Mouse (Mus musculus) kidney, adult 18-20 months (tissue): ENCODE measurements around the gene E330021D16Rik.
A peak's percentile ranks its signal among the peaks of the same experiment; 100 is the strongest.
"Not testable (repeated sequence)": the region's sequence is repeated elsewhere in the genome, so short reads cannot be mapped to it uniquely, and the experiment has no call there.

ENCODE experiments used
- DNase-seq: peaks from one replicate; pipeline ENCODE4 v3.0.0; 2021

E330021D16Rik gene

DNA sequence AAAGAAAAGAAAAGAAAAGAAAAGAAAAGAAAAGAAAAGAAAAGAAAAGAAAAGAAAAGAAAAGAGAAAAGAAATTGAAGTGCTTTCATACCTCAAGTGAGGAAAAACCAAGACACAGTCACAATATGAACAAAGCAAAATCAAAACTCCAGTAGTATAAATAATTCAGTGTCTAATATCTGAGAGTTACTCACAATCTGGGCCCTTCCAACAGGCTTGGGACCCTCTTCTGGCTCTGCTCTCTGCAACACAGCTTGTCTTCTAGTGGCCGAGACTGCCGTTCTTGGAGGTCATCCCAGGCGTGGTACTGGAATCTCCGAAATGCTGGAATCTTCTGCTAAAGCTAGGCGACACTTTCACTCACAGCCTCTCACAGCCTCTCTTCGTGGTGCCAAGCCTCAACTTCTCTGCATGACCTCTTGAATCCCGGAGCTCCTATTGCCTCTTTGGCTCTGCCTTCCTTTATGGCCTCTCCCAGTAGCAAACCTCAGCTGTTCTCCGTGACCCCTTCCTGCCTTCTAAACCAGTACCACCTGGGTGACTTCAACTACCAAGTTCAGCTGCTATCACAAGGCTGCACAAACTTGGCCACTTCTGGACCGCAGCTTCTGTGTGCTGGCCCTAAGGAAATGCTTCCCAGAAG is at the start of gene E330021D16Rik:
Gene E330021D16Rik, minus strand, starts transcription at position 437 of the 643 bp plus-strand sequence.
- no peak for DNase-seq

DNA sequence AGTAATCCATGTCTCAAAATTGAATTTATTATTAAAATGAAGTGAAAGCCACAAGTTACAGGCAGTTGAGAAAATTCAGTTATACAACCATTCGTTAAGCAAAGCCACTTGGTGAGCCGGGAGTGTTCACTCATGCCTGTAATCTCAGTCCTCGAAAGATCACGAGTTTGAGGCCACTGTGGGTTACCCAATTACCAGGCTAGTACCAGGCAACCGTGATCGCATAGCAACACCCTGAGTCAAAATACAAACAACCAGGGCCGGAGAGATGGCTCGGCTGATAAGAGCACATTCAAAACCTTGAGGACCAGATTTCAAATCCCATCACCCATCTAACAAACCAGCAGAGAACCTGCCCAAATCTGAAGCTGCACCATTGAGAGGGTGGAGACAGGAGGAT is 49.7 kb upstream of the E330021D16Rik start:
- peak; percentile 64 for DNase-seq

DNA sequence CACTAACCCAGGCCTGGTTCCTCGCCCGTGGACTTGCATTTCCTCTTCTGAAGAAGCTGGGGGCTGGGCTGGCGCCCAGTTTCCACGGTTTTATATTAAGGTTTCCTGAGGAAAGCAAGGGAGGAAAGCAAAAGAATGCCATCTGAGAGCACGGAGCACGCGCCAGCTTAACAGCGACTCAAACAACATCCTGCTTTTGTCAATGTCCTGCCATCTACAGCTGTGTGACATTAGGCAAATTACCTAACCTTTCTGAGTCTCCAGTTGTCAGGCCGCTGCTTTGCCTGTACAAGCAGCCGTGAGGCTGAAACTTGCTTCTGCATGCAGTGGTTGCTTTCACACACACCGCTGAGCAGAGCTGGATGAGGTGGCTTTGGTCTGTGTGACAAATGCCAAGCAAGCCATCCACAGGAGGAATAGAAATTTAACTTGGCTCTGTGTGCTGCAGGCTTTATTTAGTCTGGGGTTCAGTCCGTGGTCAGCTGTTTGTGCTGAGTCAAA is 48.8 kb upstream of the E330021D16Rik start:
- DNase-seq = peak; percentile 51

DNA sequence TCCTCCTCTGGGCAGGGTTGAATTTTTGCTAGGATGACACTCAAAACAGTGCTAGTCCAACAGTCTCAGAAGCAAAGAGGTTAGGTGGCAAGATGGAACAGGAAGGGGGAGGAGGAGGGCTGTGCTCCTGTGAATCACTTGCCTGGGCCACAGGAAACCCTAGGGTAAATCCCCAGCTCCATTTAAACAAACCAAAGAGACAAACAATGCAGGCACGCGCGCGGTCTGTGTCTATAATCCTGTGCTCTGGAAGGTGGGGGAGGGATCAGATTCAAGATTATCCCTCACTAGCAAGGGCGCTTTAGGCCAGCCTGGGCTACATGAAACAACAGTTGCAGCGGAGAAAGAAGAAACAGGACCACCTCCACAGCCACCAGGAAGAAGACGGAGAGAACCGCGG is 48.1 kb upstream of the E330021D16Rik start:
- DNase-seq = no peak

DNA sequence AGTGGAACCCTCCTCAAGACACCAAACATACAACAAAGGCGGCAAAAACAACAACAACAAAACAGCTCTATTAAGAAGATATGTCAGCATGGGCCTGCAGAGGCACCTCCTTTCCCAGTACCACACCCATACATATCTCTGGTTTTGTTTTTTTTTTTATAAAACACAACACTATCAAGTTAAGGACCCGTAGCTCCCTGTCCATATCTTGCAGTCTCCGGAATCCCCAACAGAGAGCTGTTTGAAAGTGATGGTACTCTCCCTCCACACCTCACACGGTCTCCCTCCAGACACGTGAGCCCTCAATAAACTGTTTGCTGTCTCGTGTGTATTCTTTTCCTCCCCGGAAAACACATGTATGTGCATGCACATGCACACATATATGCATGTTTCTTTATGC is 43.8 kb upstream of the E330021D16Rik start:
- no peak for DNase-seq

DNA sequence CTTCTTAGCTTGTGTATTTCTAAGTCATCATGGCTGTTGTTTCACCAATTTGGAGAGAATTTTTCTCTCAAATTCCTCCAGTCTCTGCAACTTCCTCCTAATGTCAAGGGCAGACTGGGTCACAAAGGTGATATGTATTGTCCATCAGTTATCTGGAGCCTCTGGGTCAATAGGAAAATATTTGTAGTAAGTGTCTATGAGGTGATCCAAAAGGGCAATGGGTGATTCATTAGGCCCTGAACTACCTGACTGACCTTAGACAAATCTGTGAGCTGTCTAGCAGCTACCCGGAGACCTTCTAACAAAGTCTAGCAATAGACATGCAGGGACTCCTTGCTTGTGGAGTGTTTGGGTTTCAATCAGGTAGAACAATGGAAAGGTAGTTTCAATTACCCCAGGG is 40.9 kb upstream of the E330021D16Rik start:
- no peak for DNase-seq

DNA sequence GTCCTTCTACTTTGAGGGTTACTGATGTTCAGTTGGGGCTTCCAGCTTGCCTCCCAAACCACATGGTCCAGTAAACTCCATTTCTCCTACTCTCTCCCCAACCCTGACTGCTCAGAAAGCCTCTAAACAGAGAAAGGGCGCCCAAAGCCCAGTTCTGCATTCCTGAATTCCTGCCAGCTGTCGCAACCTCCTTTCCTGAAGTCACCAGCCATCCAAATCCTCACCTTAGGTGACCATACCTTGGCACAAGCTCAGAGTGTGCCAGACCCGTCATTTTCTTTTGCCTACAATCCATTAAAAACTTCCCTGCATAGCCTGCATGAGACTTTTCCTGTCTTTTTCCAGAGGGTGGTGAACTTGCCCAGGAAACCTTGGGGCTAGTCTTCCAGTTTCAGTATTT is 40.3 kb upstream of the E330021D16Rik start:
- DNase-seq = peak; percentile 59

DNA sequence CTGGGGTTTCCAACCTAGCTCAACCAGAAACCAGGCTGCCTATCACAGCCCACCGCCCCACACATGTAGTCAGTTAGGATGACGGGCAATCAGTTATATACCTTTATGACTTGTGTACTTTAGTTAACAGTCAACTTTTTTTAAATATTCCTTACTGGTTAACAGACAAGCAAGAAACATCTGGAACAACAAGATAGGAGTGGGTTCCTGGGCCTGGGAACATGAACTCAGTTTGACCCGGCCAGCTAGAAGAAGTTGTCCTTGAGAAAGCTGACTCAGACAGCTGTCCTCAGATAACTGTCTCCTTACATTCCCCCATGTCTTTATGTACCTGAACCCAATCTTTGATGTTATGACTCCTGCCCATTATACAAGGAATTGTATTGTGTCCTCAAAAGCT is 37.3 kb upstream of the E330021D16Rik start:
- DNase-seq = no peak

DNA sequence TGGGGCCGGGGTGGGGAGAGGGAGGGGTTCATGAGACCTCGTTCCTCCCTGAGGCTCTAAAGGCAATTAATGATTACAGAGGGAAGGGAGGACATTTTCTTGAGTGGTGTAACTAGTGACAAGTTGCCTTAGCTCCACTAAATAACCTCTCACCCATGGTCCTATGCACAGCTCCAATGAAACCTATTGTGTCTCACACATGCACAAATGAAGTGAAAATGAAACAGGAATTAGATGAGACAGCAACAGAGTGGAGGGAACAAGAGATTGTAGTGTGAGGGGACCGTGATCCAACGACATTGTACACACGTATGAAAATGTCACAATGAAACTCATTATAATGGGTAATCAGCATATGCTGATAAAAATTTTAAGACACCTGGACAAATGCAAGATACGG is 35.5 kb upstream of the E330021D16Rik start:
- no peak for DNase-seq

DNA sequence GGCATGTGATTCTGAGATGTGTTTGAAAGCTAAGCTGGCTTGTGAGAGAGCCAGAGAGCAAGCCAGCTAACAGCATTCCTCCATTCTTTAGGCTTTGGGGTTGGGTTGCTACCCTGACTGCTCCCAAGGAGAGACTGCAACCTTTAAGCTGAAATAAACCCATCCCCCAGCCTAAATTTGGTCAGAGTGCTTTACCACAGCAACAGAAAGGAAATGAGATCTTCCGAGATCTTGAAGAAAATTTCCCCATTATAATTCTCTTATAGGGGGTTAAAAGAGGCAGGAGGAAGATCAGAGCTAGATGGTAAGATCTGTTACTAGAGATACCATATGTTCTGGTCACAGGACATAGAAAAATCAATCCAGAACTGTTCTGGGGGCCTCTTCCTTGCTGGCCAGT is 34.6 kb upstream of the E330021D16Rik start:
- DNase-seq = no peak

DNA sequence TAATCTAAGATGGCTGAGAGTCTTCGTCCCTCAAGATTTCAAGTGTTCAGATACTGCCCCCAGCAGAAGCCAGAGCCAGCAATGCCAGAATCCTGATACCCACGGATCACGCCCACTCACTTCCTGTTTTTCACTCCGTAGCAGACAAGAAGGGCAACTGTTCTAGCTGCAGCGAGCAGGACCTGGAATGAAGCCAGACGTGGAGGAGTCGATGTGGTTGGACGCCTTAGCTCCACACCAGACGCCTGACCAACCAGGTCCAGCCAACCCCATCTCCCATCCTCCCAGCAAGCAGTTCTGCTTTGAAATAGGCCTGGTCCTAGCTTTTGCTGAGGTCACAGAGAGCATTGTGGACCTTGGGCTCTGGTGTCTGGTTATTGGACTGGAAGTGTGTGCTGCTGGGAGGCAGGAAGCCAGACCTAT is 33.9 kb upstream of the E330021D16Rik start:
- DNase-seq = peak; percentile 44

DNA sequence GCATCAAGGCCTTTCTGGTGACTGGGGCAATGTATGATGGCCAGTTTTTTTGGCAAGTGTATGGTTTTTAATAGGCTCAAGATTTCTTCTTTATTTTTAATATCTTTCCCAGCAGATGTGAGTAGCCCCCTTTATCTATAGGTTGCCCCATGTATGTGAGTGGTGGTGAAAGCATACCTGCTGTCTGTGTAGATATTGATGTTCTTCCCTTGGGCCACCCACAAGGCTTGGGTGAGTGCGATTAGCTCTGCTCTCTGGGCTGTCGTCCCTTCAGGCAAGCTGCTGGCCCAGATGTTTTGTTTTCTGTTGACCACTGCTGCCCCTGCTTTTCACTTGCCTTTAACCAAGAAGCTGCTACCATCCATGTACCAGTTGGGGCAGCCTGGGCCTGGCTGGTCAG is 23.8 kb upstream of the E330021D16Rik start:
- DNase-seq = not testable (repeated sequence)

DNA sequence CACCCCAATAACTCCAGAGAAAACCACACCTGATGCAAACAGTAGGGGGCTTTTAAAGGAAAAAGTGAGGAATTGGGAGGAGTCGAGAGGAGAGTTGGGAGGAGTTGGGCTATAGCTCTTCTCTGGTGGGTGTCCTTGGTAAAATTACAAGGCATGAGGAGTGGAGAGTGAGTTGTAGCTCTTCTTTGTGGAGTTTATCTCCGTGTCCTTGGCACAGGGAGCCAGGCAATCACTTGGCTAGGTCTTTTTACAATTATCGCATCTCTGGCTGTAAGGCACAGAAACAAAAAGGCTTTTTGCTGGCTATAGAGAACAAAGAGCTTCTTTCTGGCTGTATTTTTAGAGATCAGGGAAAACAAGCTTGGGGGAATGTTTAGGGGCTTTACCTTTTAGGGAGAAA is 20.8 kb upstream of the E330021D16Rik start:
- not testable (repeated sequence) for DNase-seq

DNA sequence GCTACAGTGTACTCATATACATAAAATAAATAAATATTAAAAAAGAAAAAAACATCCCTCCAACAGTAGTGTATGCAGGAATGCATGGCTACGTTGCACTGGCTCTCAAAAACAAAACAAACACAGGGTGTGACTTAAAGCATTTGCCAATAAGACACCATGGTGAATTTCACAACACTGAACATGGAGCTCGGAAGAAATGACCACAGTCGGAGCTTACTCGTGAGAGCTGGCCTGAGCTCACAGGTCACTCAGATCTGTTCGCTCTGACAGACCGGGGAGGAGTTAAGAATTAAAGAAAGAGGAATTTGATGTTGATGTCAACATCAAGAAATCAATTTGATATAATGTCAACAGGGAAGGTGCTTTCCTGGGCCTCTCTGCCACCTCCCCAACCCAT is 18.2 kb upstream of the E330021D16Rik start:
- DNase-seq = no peak

DNA sequence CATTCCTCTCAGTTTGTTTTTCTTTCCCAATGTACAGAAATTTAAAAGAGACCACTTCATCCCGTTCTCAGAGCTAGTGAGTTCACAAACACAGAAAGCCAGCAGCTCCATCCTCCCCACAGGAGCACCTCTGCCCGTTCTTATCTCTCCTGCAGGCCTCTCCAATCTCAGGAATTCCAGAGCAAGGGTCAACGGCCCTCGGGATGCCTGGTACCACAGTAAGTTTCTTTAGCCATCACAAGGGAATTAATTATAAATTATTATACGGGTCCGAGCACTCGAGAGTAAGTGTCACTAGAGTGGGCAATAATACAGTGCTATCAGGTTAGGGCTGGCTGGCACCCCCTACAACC is 16.5 kb upstream of the E330021D16Rik start:
- no peak for DNase-seq

DNA sequence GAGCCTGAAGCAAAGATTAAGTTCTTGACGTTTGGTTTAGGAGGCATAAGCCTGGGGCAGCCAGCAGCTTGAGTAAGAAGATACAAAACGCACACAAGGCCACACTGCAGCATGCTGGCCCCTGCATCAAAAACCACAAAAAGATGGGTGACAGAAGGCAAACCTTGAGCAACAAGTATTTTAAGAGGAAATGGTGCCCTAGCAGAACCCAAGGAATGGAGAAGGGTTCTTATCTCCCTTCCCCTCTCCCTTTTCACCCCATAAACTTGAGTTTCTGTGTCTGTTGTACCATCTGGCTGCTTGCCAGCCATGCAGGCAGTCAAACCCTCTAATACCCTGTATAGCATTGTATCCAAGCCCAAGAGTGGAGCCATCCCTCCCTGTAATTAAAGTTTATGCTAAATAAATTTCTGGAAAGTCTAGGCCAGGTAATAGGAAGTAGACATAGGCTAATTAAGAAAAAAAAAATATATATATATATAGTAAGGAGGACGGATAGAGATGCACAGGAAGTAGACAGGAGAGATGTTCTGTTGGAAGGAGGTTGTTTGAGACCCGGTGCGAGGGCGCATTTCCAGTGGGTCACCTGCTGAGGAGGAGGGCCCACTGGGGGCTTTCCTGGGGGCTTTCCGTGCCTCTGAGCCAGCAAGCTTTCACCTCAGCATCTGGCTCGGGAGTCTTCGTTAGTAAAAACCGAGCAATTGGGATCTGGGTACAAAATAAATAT is 16.0 kb upstream of the E330021D16Rik start:
- no peak for DNase-seq

DNA sequence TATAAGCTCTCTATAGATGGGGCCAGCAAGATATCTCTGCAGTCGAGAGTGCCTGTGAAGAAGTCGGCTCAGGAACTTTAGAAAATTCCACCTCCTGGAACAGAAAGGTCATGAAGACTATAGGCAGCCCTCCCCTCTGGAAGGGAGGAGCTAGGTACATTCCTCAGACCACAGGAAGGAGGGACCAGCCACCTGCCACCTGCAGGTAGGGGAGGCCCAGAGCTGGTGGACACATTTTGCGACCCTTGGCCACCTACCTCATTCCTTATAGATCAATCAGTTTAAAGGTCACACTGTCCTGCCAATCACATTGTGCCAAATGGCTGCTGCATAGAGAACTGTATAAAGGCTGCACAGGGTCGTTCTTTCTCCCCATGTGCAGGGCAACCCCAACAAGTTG is 14.1 kb upstream of the E330021D16Rik start:
- DNase-seq = no peak

DNA sequence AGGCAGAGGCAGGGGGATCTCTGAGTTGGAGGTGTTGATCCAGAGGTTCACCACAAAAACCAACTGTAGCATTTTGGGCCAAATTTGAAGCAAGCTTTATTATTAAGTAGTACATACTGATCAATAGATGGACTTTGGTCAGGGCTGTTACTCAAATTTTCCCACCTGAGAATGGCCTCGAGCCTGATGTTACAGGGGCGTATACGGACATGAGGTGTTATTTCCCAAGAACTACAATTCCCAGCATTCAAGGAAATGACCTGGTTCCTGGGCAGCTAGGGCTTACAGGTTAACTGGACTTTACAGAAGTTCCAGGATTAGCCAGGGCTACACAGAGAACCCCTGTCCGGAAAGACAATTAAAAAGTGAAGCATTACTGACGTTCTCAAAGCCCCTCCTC is 13.0 kb upstream of the E330021D16Rik start:
- no peak for DNase-seq

DNA sequence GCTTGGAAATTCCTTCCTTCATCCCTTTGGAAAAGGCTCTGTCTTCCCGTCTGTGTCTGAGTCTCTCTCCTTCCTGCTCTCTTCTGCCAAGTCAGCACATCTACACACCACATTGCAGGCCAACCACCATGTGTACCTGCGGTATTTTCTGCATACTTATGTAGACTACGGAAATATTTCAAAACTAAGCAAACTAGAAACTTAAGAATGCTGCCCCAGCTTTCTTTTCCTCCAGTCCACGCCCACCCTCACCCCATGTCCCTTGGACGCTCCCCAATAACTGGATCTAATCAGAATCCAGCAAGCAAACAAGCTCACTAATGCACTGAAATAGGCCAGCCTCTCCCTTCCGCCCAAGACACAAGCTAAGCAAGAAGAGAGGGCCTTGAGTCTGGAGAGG is 11.9 kb upstream of the E330021D16Rik start:
- no peak for DNase-seq

DNA sequence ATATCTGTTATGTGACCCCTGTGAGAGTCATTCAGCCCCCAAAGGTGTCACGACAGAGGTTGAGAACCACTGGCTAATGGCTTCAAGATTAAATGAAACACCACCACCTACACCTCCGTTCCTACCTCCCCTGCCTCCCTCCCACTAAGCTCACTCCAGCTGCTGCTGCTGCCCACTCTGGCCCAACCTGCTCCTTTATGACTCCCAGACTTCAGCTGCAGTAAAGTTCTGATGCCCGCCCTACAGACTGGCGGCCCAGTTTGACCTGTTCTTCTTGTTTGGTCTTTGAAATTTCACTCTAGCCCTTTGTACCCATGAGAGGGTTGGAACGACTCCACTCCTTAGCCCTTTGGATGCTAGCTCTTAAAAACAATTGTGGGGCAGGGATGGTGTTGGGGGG is 10.6 kb upstream of the E330021D16Rik start:
- no peak for DNase-seq

DNA sequence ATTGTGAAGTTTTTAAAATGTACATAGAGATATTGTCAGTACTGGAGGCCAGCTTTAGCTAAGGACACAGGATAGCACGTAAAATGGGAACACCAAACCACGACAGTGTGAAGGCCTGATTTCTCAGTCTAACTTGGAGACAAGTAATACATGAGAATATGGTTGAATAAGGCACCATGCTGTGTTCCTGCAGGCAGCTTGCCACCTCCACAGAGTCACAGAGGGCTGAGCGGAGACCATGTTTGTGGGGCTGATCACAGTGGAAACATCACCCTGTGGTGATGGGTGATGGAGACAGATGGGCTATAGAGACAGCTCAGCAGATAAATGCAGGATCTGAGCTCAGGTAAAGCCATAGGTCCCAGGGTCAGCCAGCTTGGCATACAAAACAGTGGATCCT is 8.8 kb upstream of the E330021D16Rik start:
- DNase-seq = no peak

DNA sequence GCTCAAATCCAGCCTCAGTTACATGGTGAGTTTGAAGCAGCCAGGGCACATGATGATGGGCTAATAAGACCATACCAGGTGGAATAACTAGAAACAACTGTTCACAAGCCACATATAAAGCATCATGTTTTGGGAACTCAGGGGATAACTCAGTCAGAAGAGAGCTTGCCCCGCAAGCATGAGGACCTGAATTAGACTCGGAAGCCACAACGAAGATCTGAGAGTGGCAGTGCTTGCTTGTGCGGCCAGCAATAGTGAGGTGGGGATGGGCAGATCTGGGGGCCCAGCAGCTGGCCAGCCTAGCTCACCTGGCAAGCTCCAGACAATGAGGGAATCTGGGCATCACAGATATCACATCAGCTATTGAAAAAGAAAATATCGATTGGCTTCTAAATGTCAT is 7.8 kb upstream of the E330021D16Rik start:
- DNase-seq = no peak

DNA sequence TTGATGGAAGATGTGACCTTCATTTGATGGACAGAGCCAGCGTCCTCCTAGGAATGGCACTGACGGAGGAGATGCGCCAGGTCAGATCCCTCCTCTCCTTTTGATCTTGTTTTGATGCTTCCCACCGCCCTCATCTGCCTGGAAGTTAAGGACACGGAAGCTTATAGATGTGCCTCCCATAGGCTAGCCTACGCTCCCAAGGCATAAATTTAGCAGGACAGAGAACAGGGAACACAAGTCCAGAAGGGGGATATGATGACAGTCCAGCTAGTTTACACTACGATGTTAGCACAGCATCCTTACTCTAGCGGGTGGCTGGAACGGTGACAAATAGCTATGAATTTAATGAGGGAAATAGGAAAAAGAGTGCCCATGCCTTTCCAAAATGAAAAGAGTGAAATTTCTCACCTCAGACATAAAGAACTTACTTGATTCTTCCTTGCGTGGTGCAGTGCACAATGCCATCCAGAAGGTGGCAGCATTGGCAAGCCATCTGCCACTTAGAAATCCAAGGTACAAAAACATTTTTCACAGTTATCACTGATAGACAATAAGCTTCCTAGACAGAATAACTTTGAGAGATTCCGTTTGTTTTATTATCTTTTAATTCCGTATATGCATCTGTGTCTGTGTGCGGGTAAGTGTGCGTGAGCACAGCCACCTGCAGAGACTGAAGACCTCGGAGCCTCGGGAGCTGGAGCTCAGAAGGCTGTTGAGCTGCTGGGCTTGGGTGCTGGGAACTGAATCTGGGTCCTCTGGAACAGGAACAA is 6.9 kb upstream of the E330021D16Rik start:
- peak; percentile 65 for DNase-seq

DNA sequence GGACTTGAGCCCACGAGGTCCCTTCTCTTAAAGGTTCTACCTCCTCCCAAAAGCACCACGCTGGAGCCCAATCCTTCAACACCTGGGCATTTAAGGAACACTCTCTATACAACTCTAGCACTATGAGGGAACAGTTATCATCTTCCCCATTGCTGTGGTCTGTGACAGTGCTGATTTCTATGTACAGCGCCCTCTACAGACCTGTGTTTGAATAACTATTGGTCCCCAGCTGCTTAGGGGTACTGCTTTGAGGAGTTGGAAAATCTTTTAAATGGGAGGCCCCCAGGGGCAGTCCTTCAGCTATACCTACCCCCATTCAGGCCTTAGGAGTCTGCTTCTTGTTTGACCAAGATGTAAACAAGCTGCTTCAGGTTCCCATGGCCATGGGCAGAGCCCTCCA is 5.7 kb upstream of the E330021D16Rik start:
- DNase-seq = no peak
